Mouse (Mus musculus) heart, embryonic 12.5 days (tissue): ENCODE data around the gene Map2k1. TPM values are rescaled to one million over a fixed set of nuclear protein-coding genes. Genes with fewer than 3 reads are reported as not detected.
"Not testable (repeated sequence)": the region's sequence is repeated elsewhere in the genome, so short reads cannot be mapped to it uniquely, and the experiment has no call there.

Source experiments
- ATAC-seq: fragments of 200-750 bp; cut with Nextera tagmentation; 2 replicates; pipeline ENCODE4 v1.8.0; 2017; ENCODE audit warnings: moderate TSS enrichment, moderate library complexity; ENCODE audit not compliant: insufficient number of reproducible peaks, low FRiP score
- H3K27ac ChIP-seq: fragments of 300-500 bp; sonication (generic); 2 replicates; pipeline ENCODE4 v1.5.1; 2016; ENCODE audit warnings: mild to moderate bottlenecking, moderate library complexity; ENCODE audit not compliant: poor library complexity, severe bottlenecking
- H3K27me3 ChIP-seq: fragments of 300-500 bp; sonication (generic); replicated peaks from 2 replicates; pipeline ENCODE4 v1.6.1; 2016; ENCODE audit warnings: mild to moderate bottlenecking, moderate library complexity
- H3K36me3 ChIP-seq: fragments of 300-500 bp; sonication (generic); 2 replicates; pipeline ENCODE4 v1.6.1; 2016; ENCODE audit warnings: mild to moderate bottlenecking, moderate library complexity
- H3K4me1 ChIP-seq: fragments of 300-500 bp; sonication (generic); replicated peaks from 2 replicates; pipeline ENCODE4 v1.6.1; 2016; ENCODE audit warnings: mild to moderate bottlenecking
- H3K4me2 ChIP-seq: fragments of 300-500 bp; sonication (generic); 2 replicates; pipeline ENCODE4 v1.6.1; 2016; ENCODE audit warnings: mild to moderate bottlenecking, moderate library complexity
- H3K4me3 ChIP-seq: fragments of 300-500 bp; sonication (generic); 2 replicates; pipeline ENCODE4 v1.5.1; 2016; ENCODE audit warnings: mild to moderate bottlenecking
- H3K9ac ChIP-seq: fragments of 300-500 bp; sonication (generic); 2 replicates; pipeline ENCODE4 v1.6.1; 2016; ENCODE audit warnings: mild to moderate bottlenecking, moderate library complexity
- H3K9me3 ChIP-seq: fragments of 300-500 bp; sonication (generic); replicated peaks from 2 replicates; pipeline ENCODE4 v1.6.1; 2016; ENCODE audit warnings: mild to moderate bottlenecking, moderate library complexity
- WGBS: fragments of 180-500 bp; shearing (Covaris S2); methylation state at CpG from one replicate; pipeline ENCODE4 v1.1.7; 2016; 5-methylcytosine and 5-hydroxymethylcytosine counted together
- polyA plus RNA-seq: library from polyadenylated mRNA; unstranded; fragments of >200 nt; fragmentation: Nextera tagmentation; extraction: Ambion mirVana; gene quantifications from 2 replicates; pipeline ENCODE4 v1.2.1, GENCODE M21; 2016

Map2k1 gene
- polyA plus RNA-seq, 1 experiment from 2014 or later, result 100 TPM

DNA sequence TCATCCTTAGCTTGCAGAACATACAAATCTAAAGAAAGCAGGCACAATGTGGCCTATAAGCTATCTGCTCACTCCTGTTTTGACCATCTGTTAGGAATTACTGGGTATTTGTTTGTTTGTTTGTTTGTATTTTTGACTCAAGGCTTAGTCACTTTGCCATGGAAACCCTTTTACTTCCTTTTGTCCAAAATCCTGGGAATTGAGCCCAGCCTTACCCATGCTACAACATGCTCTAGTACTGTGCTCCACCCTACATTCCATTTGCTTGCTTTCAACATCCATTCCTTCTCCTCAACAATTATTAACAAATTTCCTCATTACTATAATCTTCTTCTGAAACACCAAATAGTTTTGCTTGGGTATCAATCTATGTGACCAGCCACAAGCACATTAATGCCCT, 50.6 kb downstream of the Map2k1 start:
- Histone ChIP-seq H3K9ac (no peak overlapping the region), H3K4me2 (no peak overlapping the region), H3K27me3 (no peaks in the 10 kb centered on the region), H3K9me3 (no peaks in the 10 kb centered on the region), H3K4me1 (0 out of 2 replicates have a peak, but pooled peaks cover 2% of the 10 kb centered on the region), H3K36me3 (peaks cover 63% of the 10 kb centered on the region), H3K4me3 (no peak overlapping the region), H3K27ac (no peak overlapping the region)
- ATAC-seq, result no peak

DNA sequence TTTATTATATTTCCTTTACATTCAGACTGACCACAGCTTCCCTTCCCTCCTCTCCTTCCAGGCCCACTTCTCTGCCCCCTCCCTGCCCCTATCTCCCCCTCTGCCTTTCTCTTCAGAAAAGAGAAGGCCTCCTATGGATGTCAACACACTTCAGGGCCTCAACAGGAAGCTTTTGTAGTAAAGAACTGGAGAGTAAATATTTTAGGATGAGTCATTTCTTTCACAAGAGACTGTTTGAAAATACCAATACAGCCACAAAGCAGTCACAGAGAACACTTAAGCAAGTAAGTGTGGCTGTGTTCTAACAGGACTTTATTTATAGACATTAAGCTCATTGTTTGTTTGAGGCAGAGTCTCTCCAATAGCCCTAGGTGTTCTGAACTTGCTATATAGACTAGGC, 51.1 kb downstream of the Map2k1 start:
- Histone ChIP-seq H3K27ac (no peak overlapping the region), H3K9ac (no peak overlapping the region), H3K36me3 (peaks cover 68% of the 10 kb centered on the region), H3K9me3 (no peaks in the 10 kb centered on the region), H3K4me1 (no peaks in the 10 kb centered on the region), H3K27me3 (no peaks in the 10 kb centered on the region), H3K4me2 (no peak overlapping the region), H3K4me3 (no peak overlapping the region)
- no peak for ATAC-seq

DNA sequence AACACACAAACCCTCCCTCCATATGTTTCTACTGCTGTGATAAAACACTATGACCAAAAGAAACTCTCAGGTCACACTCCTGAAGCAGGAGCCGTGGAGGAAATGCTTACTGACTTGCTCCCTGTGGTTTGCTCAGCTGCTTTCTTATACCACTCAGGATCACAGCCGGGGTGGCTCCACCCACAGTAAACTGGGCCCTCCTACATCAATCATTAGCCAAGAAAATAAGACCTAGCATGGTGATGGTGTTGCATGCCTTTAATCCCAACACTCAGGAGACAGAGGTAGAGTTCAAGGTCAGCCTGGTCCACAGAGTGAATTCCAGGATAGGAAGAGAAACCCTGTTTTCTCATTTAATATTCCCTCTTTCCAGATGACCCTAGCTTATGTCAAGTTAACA, 53.5 kb downstream of the Map2k1 start:
- no peak for ATAC-seq
- Histone ChIP-seq H3K9ac (no peak overlapping the region), H3K4me1 (0 out of 2 replicates have a peak, but pooled peaks cover 6% of the 10 kb centered on the region), H3K4me2 (no peak overlapping the region), H3K27ac (no peak overlapping the region), H3K27me3 (no peaks in the 10 kb centered on the region), H3K9me3 (no peaks in the 10 kb centered on the region), H3K4me3 (no peak overlapping the region), H3K36me3 (peaks cover 51% of the 10 kb centered on the region)
- WGBS, result 68% methylated on average over 2 of the region's 2 CpGs

DNA sequence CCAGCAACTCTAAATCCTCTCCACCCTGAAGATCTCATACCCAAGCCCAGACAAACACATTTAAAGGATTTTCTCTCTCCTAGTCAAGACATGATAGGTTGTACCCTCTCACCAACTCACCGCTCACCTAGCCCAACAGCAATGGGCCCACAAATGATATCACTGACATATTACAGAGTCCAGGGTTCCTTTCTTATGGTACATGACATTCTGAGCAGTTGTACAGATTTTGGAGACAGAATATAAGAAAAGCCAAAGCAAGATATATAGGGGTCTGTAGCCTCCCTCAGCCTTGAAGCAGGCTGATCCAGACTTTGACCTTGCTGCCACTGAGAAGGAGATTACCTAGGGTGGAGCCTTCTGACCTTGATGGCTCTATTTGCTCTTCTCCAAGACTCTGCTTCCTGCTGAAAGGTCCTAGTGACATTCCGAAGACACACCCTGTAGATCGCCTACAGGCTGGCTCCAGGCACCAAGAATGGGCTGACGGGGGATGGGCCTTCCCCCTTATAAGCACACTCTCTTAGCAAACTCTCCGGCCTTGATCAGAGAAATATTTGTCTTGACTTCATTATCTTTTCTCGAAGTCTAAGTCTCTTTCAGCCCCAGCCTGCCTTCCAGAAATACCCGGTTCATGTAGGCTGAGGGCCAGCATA, 54.5 kb downstream of the Map2k1 start:
- H3K4me2 ChIP-seq, ATAC-seq, H3K4me3 ChIP-seq, H3K27ac ChIP-seq, H3K9me3 ChIP-seq, H3K4me1 ChIP-seq, H3K27me3 ChIP-seq, H3K9ac ChIP-seq: not testable (repeated sequence)
- peaks cover 46% of the 10 kb centered on the region for H3K36me3 ChIP-seq
- 64% methylated on average over 7 of the region's 7 CpGs for WGBS

DNA sequence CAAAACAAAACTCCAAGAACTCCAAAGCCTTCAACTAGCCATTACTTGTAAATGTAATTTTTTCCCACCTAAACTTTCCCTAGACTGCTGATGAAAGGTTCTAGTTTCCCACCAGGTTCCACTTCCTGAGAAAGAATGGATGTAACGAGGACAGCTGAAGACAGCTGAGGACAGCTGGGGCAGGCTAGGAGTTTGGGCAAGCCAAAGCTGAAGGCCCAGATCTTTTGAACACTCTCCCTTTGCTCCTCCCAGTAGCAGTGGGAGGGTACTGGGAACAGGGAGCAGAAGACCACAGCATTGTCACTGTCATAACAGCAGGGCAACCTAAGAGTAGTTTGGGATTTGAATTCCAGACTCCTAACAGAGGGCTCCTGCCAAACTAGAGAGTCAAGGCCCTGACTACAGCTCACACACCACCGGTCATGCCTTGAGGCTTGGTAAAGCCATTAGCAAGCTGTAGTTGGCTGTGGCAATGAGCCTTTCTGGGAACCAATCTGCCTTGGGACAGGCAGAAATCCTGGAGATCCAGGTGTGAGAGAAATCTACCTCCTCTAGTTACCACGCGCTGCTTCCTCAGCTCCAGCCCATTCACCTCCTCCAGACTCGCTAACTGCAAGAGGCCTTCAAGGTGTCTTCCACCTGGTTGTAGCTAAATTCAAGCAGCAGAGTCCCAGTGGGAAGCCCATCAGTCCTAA, 55.2 kb downstream of the Map2k1 start:
- no peak overlapping the region for H3K4me3 ChIP-seq
- 92% methylated on average over 5 of the region's 5 CpGs for WGBS
- H3K4me2 ChIP-seq, result no peak overlapping the region
- H3K27ac ChIP-seq, result no peak overlapping the region
- no peaks in the 10 kb centered on the region for H3K27me3 ChIP-seq
- ATAC-seq, result no peak
- no peaks in the 10 kb centered on the region for H3K9me3 ChIP-seq
- H3K36me3 ChIP-seq, result peaks cover 46% of the 10 kb centered on the region
- no peak overlapping the region for H3K9ac ChIP-seq
- 0 out of 2 replicates have a peak, but pooled peaks cover 6% of the 10 kb centered on the region for H3K4me1 ChIP-seq

DNA sequence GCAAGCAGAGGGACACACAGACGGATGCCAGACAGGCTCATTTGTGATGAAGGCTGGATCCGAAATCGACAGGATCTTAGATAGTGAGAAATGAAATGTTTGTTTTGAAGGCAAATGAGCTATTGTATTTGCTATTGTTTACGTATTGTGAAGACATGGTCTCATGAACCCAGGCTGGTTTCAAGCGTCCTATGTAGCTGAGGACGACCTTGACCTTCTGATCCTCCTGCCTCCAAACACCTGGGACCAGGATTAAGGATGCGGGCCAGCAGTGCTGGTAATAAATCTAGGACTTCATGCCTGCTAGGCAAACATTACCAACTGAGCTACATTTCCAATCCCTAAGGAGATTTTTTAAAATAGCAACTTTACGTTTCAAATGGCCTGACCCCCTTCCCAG, 55.9 kb downstream of the Map2k1 start:
- Histone ChIP-seq H3K27me3 (no peaks in the 10 kb centered on the region), H3K4me1 (0 out of 2 replicates have a peak, but pooled peaks cover 6% of the 10 kb centered on the region), H3K4me2 (no peak overlapping the region), H3K9me3 (no peaks in the 10 kb centered on the region), H3K9ac (no peak overlapping the region), H3K4me3 (no peak overlapping the region), H3K27ac (no peak overlapping the region), H3K36me3 (peaks cover 46% of the 10 kb centered on the region)
- WGBS, result 92% methylated on average over 8 of the region's 8 CpGs
- ATAC-seq, result no peak

DNA sequence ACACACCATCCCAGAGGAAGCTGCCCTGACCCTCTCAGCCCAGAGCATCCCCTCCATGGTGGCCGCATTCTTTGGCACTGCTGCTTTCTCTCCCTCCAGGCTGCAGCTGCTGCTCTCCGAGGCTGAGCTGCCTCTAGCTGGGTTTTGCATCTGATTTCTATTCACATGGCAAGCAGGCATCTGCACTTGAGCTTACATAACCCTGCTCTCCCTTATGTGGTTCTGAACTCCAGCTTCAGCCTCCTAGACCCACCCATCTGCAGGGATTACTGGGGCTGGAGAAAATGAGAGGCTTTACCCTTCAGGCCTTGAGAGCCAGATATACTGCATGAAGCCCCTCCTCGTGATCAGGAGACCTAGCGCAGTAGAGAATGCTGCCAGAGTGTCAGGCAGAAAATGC, 57.9 kb downstream of the Map2k1 start:
- Histone ChIP-seq H3K4me1 (0 out of 2 replicates have a peak, but pooled peaks cover 6% of the 10 kb centered on the region), H3K9me3 (no peaks in the 10 kb centered on the region), H3K4me2 (no peak overlapping the region), H3K36me3 (peaks cover 50% of the 10 kb centered on the region), H3K9ac (no peak overlapping the region), H3K4me3 (no peak overlapping the region), H3K27ac (no peak overlapping the region), H3K27me3 (no peaks in the 10 kb centered on the region)
- ATAC-seq, result no peak
- WGBS, result 53% methylated on average over 4 of the region's 4 CpGs

DNA sequence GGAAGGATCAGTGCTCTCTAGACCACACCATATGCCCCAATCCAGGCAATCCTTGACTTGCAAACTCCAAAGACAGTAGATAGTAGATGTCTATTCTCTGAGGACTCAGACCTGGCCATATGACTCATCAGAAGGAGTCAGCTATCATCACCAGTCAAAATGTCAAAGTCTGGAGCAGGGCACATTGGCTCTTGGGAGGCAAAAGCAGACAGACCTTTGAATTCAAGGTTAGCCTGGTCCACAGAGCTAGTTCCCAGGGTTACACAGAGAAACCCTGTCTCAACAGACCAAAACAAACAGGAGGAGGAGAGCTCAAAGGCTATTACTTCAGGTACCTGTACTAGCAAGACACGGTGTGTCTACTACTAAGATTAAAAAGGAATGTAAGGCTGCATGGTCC, 59.6 kb downstream of the Map2k1 start:
- Histone ChIP-seq H3K27me3 (no peaks in the 10 kb centered on the region), H3K27ac (no peak overlapping the region), H3K4me1 (0 out of 2 replicates have a peak, but pooled peaks cover 6% of the 10 kb centered on the region), H3K4me3 (no peak overlapping the region), H3K9ac (no peak overlapping the region), H3K9me3 (no peaks in the 10 kb centered on the region), H3K4me2 (no peak overlapping the region), H3K36me3 (peaks cover 59% of the 10 kb centered on the region)
- 94% methylated on average over 1 of the region's 1 CpGs for WGBS
- no peak for ATAC-seq

DNA sequence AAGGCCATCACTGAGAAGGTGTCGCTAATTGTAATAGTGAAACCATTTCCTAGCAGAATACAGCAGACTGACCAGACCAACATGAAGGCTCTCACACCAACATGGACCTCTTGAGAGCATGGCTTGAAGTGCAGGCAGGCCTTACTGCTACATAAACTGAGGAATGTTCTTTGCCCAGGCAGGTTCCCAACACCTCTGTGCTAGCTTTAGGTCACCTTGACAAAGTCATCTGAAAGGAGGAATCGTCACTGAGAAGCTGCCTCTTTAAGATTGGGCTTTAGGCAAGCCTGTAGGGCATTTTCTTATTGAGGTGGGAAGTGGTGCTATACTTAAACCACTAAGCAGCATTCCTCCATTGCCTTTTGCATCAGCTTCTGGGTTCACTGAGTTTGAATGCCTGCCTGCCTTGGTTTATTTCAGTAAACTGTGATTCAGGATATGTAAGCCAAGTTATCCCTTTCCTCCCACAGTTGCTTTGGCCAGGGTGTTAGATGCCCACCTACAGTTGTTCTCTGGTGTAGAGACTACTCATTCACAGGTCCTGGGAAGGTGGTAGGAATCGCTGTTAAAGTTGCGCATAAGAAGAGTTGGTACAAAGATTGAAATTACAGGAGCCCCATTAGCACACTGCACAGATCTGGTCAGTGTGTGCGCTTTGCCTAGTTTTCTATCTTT, 69.1 kb downstream of the Map2k1 start:
- H3K4me3 ChIP-seq, result no peak overlapping the region
- peaks cover 72% of the 10 kb centered on the region for H3K36me3 ChIP-seq
- H3K9ac ChIP-seq, result no peak overlapping the region
- peaks cover 6% of the 10 kb centered on the region for H3K4me1 ChIP-seq
- WGBS, result 88% methylated on average over 5 of the region's 5 CpGs
- no peaks in the 10 kb centered on the region for H3K27me3 ChIP-seq
- H3K9me3 ChIP-seq, result no peaks in the 10 kb centered on the region
- no peak overlapping the region for H3K4me2 ChIP-seq
- ATAC-seq, result no peak
- no peak overlapping the region for H3K27ac ChIP-seq

DNA sequence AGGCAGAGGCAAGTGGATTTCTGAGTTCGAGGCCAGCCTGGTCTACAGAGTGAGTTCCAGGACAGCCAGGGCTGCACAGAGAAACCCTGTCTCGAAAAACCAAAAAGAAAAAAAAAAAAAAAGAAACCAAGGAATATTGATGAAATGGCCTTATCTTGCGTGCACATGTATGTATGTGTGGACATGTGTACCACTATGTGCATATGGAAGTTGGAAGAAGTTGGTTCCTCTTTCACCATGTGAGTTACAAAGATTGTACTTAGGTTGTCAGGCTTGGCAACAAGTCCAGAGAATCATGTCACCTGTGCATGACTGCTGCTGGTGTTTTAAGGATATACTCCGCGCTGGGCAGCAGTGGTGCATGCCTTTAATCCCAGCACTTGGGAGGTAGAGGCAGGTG, 70.1 kb downstream of the Map2k1 start:
- 87% methylated on average over 5 of the region's 5 CpGs for WGBS
- ATAC-seq, result not testable (repeated sequence)
- H3K36me3 ChIP-seq, result peaks cover 66% of the 10 kb centered on the region

DNA sequence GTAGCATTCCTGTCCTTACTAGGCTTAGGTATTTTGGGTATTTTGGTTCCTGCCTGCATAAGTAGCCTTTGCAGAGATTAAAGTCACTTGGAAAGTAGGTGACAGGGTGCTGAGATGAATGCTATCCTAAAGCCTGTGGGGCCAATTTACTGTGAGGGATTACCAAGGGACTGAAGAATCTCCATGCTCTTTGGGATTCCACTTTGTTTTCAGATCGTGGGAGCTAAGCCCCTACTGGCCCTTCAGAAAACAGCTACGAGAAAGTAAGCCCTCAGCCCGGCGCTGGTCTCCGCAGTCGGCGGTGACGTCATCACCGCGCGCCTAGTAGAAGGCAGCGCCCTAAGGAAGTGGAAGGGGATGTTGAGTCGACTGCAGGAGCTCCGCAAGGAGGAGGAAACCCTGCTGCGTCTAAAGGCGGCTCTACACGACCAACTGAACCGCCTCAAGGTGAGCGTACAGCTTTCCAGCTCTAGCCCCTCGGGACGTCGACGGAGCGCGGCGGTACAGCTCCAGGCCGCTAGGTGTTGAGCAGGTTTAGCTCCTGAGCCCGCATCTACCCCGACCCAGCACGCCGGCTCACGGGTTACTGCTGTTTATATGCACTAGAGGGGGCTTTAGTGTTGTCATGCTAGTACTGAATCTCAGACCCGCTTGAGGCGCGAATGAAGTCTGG, 74.3 kb downstream of the Map2k1 start, which contains the start of gene Snapc5:
Gene Snapc5, plus strand, starts transcription at position 301 of the 673 bp plus-strand sequence.
- peaks cover 68% of the 10 kb centered on the region for H3K36me3 ChIP-seq
- H3K9ac ChIP-seq, result peak within 1 kb of the TSS; percentile 73
- H3K4me2 ChIP-seq, result peak within 1 kb of the TSS; percentile 68
- ATAC-seq, result peak; percentile 93
- peaks cover 14% of the 10 kb centered on the region for H3K4me1 ChIP-seq
- peak within 1 kb of the TSS; percentile 72 for H3K4me3 ChIP-seq
- no peaks in the 10 kb centered on the region for H3K9me3 ChIP-seq
- under 1% methylated on average over 35 of the region's 35 CpGs for WGBS
- no peaks in the 10 kb centered on the region for H3K27me3 ChIP-seq
- peak within 1 kb of the TSS; percentile 60 for H3K27ac ChIP-seq

More for the DNA sequence above, 70.1 kb downstream of the Map2k1 start:
- H3K4me3 ChIP-seq, H3K27me3 ChIP-seq, H3K4me1 ChIP-seq, H3K4me2 ChIP-seq, H3K9me3 ChIP-seq, H3K9ac ChIP-seq, H3K27ac ChIP-seq: not testable (repeated sequence)
